Mouse (Mus musculus) ES-E14 (cell line): Measurements from ENCODE around the gene Trex2.

Experiments
- HCFC1 ChIP-seq: IDR thresholded peaks from 2 replicates; pipeline ENCODE4 v1.6.1; 2012; ENCODE audit warnings: low read length, inconsistent platforms, borderline replicate concordance; ENCODE audit not compliant: insufficient read depth
- ZC3H11A ChIP-seq: IDR thresholded peaks from 2 replicates; pipeline ENCODE4 v1.6.1; 2012; ENCODE audit warnings: low read depth, mild to moderate bottlenecking, inconsistent platforms, low read length, borderline replicate concordance
- ZNF384 ChIP-seq: IDR thresholded peaks from 2 replicates; pipeline ENCODE4 v1.6.1; 2012; ENCODE audit warnings: low read depth, low read length, inconsistent platforms

- TF ChIP-seq ZNF384 (no peak), ZC3H11A (no peak), HCFC1 (no peak)
These were observed 43.7 kb downstream of the Trex2 start for GRCm38 (mm10) chrX:73391481-73391880.
